Mouse (Mus musculus) right cerebral cortex, adult 18-20 months (tissue): Measurements from ENCODE around the gene Samd14.
A peak's percentile ranks its signal among the peaks of the same experiment; 100 is the strongest.

Source experiments
- DNase-seq: peaks from one replicate; pipeline ENCODE4 v3.0.0; 2022; ENCODE audit warnings: mixed read lengths

Samd14 gene

DNA sequence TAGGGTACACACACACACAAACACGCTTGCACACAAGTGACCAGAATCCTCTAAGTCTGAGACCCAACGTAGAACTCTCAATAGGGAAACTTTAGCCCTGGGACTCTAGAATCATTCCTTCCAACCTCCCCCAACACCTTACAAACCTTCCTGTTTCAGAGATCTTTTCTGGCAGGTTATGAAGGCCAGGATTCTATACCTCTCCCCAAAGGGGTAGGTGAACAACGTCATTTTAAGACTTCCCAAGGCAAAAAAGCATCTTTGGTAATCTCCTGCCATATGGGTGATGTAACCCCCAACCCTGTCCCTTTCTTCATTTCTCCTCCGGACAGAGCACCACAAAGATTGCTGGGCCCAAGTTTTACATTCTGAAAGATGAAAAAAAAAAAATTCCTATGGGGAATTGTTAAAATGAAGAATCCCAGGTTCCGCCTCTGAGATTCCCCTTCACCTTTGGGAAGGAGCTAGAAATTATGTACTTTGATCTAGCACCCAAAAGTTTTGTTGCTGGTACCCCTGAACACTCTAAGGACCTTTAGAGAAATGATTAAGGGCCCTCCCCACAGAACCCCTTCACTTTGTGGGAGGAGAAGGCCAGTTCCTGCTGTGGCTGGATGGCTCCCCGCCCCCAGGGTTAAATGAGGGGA, 19.5 kb upstream of the Samd14 start:
- DNase-seq = no peak

DNA sequence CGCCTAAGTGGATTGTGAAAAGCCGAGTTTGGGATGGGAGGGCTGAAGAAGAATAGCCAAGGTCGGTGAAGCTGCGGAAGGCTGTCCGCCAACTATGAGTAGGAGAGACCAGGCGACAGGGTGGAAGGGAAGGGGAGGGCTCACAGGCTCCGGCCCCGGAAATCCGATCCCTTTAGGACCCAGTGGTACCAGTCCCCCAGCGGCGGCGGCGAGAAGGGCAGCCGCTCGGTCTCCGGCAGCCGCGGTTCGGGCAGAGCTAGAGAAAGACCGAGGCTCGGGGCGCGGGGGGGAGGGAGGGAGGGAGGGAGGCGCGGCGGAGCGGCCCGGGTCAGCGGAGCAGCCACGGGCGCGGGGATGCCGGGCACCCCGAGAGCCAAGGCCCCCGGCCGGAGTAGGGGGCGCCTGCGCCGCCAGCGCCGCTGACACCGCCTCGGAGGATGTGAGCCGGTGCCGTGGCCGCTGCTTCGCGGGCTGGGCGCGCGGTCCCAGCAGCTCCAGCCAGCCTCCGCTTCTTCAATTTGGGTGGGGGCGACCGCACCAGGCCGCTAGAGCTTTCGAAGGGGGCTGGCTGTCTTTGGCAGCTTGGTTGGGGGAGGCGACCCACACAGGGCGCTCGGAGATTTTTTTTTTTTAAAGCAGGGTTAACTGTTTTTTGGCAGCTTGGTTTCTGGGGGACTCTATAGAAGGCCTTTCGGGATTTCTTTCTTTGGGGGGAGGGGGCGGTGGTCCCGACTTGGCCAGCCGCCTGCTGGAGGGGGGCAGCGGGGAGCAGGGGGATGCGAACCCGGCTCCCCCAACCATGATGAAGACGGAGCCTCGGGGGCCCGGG, 18.7 kb upstream of the Samd14 start, which contains the start of gene Ppp1r9b:
Ppp1r9b (plus strand) TSS at position 287 of the 829 bp plus-strand sequence.
- peak; percentile 94 for DNase-seq

DNA sequence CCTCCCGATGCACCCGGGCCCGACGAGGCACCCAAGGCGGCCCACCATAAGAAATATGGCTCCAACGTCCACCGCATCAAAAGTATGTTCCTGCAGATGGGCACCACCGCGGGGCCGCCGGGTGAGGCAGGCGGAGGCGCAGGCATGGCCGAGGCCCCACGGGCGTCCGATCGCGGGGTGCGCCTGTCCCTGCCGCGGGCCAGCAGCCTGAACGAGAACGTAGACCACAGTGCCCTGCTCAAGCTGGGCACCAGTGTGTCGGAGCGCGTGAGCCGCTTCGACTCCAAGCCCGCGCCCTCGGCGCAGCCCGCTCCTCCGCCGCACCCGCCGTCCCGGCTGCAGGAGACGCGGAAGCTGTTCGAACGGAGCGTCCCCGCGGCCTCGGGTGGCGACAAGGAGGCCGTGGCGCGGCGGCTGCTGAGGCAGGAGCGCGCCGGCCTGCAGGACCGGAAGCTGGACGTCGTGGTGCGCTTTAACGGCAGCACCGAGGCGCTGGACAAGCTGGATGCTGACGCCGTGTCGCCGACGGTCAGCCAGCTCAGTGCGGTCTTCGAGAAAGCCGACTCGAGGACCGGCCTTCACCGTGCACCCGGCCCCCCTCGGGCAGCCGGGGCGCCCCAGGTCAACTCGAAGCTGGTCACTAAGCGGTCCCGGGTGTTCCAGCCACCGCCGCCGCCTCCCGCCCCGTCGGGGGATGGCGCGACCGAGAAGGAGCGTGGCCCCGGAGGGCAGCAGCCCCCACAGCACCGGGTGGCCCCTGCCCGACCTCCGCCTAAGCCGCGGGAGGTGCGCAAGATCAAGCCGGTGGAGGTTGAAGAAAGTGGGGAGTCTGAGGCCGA, 17.8 kb upstream of the Samd14 start:
- no peak for DNase-seq

DNA sequence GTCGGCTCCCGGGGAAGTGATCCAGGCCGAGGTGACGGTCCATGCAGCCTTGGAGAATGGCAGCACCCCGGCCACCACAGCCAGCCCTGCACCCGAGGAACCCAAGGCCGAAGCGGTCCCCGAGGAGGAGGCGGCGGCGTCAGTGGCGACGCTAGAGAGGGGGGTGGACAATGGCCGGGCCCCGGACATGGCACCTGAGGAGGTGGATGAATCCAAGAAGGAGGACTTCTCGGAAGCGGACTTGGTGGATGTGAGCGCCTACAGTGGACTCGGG, 17.3 kb upstream of the Samd14 start:
- no peak for DNase-seq

DNA sequence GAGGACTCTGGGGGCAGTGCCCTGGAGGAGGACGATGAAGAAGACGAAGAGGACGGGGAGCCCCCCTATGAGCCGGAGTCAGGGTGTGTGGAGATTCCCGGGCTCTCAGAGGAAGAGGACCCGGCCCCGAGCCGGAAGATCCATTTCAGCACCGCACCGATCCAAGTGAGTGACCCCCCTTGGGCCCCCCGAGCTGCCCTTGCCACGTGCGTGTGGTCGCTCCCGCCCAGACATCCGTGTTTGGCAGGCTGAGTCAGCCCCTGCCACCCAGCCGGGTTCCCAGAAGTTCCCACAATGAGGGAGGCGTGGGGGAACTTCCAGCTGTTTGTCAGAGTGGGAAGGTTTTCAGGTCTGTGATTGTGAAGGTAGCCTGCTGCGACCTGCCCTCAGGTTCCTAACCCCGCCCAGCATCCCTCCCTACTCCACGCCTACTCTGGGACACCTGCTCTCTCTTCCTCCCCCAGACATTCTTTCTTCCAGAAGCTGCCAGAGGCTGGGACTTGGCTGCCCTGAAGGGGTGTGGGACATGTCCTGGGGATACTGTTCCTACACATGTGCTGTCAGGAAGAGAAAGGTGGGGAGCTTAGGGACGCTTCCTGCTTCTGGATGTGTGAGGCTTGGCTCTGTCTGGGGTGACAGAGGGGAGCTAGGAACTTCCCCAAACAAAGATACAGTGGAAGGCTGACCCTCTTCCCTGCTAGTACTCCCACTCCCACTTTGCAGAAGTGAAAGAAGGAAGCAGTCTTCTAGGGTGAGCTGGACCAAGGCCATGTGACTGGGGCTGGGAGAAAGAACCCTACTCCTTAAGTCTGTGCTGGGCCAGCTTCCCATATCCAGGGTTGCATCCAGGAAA, 16.7 kb upstream of the Samd14 start:
- DNase-seq = peak; percentile 70

DNA sequence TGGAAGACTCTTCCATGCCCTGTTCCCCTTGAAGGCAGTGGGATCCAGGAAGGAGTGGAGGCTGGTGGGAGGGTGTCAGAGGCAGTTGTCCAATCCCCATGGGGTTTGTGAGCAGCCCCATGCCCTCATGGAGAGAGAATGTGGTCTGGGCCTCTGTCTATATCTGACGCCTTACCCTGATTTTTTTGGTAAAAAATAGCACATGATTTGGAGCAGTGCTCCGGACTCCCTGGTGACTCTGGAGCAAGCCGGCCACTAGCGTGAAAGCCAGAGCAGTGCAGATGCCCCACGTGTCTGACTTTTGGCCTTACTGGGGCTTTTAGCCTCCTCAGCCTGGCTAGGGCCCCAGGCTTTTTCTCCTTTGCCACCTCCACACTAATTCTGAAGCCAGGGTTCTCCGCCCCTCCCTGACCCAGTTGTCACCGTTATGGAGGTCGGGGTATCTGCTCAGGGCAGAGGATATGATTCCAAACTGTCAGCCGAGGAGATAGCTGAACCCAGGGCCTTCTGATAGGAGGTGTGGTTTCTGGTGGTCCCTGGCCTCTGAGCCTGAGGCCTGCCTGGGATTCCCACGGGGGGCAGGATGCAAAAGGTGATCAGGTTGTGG, 15.4 kb upstream of the Samd14 start:
- DNase-seq = no peak

DNA sequence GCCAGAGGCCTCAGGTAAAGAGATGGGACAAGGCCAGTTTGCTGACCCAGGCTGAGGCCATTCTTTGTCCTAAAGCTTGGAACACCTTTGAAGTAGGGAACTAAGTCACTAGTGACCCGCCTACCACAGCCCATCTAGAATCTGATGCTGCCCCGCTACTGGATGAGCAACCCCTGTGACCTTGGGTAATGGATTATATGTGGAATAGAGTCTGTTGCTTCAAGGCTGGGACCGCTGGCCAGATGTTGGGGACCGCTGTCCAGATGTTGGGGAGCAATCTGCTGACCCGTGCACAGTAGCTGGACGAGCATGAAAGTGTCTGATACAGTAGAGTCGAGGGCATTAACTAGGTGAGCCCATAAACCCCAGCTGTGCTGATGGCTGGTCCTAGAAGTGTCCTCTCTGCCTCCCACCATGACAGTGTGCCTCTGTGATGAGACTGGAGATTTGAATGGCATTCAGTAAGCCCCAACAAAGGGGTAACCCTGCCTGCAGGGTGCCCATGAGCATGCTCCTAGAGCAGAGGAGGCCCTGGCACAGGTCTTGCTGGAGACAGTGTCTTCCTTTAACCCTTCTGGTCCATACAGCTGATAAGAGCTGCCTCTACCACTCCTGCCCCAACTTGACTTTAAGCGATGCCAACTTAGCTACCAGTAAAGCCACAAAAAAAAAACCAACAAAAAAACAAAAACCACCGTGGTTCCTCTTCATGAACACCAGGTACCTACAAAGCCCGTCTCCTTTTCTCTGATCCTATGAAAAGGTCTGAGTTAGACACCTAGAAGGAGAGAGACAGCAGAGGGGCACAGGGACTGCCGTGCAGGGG, 14.5 kb upstream of the Samd14 start:
- DNase-seq = no peak

DNA sequence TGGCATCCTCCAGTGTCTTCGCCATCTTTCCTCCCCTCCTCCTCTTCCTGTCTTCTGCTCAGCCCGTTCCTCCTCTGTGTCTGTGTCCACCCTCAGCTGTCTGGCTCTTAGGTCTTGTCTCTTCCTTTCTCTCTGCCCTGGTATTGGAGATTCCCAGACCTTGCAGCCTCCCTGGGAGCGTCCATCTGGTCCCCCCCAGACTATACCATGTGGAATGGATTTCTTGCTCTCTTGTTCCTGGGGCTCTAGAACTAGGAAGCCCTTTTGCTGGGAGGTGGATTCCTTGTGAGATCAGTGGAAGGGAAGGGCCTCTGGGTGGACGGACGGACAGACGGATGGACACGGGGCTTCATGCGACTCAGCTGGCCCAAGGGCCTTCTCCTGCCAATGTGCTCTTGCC, 13.6 kb upstream of the Samd14 start:
- DNase-seq = no peak

DNA sequence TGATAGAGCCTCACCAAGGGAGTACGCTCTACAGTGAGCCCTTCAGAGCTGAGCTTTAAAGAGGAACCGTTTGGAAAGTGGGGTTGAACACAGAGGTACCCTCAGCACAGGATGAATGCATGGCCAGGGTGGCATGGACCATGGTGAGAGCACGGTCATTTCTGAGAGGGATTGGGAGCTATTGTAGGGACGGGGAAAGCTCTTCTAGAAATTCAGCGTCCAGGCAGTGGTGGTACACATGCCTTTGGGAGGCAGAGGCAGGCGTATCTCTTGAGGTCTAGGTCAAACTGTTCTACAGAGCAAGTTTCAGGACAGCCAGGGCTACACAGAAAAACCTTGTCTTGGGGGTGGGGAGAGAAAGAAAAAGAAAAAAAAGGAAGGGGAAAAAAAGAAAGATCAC, 12.7 kb upstream of the Samd14 start:
- DNase-seq = no peak

DNA sequence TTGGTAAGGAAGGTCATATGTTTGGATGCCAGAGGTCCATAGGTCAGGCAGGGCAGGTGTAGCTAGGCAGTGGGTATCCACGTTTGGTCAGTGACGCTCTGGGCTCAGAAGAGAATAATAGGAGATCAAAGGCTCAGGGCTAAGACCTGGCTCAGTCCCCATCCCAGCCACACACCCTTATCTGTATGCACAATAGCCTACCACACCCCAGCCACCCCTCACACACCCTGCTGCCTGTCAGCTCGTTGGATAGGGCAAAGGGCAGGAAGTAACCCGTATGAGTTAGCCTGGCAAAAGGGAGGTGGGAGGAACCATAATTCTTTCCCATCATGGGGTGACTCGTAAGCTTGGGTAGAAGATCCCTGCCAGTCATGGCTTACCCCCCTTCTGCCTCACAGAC, 12.1 kb upstream of the Samd14 start:
- DNase-seq = no peak

DNA sequence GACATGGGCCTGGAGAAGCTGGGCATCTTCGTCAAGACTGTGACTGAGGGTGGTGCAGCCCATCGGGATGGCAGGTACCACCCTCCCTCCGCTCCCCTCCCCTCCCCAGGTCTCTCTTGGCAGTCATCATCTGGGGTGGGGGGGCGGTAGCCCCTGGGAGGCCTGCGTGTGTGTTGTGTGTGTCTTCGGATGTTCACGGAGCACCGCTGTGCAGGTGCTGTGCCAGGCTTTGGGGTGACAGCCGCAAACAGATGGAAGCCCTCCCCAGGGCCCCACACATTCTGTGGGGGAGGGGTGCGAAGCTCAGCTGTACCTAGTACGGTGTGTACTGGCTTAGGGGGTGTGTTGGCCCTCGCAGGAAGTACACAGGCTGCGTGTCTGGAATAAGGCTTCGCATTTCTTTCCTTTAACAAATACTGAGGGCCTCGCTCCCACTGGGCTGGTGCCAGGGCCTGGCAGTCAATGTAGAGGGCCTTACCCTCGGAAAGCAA, 11.6 kb upstream of the Samd14 start:
- peak; percentile 80 for DNase-seq

DNA sequence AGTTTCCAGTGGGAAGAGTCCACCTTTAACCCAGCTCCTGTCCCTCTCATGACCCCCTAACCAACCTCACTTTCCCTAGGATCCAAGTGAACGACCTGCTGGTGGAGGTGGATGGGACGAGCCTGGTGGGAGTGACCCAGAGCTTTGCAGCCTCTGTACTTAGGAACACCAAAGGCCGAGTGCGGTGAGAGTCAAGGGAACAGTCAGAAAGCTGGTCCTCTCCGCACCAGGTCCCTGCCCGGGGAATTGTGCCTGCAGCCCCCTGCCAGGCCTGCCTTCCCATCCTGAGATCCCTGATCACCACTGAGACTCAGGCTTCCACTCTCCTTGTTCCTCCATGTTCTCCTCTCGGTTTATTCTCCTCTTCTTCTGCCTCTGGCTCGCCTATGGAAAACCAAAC, 9.6 kb upstream of the Samd14 start:
- DNase-seq = no peak

DNA sequence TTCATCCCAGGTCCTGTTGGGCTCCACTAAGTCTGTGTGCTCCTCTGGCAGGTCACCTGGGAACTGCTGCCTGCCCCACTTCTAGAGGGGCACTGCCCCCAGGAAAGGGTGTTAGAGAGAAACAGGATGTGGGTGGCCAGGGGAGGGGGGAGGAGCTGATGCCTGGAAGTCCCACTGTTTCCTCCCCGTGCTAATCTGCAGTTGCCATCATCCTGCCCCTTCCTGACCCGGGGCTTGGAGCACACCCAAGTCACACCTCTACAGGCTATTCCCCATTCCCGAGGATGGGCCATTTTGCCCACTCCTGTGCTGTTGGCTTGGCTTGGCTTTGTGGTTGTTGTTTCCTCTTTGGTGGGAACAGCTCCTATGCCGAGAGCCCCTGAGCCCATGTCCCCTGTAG, 9.1 kb upstream of the Samd14 start:
- DNase-seq = no peak

DNA sequence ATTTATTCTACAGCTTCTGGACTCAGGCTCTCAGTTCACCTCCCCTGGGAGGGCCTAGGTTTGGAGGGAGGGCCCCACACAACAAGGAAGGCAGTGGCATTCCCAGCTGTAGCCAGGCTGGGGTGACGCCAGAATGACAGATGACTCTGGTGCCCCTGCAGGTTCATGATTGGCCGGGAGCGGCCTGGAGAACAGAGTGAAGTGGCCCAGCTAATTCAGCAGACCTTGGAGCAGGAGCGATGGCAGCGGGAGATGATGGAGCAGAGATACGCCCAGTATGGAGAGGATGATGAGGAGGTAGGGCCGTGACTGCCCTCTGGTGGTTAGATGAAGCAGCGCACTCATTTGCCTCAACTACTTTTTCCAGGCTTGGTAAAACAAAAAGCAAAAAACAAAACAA, 8.6 kb upstream of the Samd14 start:
- peak; percentile 66 for DNase-seq

DNA sequence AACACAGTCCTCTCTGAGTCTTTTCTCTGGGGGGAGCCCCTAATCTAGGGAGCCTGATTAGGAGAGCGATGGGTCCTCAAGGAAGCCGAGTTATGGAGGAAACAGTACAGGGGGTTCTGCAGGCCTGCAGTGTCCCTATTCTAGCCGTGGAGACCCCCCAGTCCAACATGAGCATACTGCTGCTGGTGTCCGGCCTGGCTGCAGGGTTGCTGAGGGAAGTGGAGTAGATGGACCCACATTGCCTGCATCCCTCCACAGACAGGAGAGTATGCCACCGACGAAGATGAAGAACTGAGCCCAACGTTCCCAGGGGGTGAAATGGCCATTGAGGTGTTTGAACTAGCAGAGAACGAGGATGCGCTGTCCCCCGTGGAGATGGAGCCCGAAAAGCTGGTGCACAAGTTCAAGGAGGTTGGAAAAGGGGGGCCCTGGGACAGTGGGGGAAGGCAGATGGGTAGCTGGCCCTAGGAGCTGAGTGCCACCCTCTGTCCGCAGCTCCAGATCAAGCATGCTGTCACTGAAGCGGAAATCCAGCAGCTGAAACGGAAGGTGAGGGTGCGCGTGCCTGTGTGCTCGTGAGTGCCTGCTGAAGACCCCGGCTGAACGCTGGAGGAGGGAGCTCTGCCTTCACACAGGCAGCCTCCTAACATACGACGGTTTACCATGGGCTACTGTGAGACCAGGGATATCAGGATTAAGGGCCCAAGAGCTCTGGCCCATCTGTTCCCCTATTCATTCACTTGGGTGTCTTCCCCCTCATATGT, 7.9 kb upstream of the Samd14 start:
- DNase-seq = no peak

DNA sequence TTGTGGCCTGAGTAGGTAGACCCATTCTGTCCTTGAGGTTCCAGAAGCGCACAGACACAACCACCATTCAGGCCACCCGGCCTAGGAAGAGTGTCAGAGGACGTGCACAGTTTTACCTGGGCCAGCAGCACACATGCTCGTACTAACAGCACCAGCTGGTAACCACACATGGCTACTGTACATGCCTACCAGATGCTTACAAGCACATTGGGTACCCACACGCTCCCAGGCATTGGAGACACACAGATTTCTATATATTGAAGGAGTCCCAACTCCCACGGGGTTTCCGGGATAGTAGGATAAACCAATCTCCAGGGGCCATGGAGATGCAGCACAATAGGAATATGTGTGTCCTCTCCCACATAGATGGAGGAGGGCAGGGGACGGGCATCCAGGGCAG, 7.0 kb upstream of the Samd14 start:
- no peak for DNase-seq

DNA sequence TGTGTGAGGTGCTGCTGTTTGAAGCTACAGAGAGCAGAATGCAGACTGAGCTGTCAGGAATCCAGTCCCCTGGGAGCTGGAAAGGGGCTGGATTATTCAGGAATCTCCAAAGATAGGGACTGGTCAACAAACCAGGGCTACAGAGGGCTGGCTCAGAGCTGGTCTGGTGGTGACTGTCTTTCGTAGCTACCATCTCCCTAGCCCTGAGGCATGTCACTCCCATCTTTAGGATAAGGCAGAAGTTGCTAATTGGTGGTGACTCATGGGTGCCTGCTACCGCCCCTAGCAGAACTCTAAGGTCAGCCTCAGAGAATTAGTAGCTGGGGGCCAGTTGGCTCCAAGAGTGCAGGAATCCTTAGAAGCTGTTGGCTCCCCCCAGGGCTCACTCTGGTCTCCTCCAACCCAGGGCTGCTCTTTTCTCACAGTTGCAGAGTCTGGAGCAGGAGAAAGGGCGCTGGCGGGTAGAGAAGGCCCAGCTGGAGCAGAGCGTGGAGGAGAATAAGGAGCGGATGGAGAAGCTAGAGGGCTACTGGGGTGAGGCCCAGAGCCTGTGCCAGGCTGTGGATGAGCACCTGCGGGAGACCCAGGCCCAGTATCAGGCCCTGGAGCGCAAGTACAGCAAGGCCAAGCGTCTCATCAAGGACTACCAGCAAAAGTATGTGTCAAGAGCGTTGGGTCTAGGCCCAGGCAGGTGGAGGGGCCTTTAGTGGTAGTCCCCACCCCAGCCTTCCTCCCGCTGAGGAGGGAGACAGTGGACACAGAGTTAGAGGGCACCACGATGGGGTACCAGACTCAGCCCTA, 5.3 kb upstream of the Samd14 start:
- DNase-seq = no peak

DNA sequence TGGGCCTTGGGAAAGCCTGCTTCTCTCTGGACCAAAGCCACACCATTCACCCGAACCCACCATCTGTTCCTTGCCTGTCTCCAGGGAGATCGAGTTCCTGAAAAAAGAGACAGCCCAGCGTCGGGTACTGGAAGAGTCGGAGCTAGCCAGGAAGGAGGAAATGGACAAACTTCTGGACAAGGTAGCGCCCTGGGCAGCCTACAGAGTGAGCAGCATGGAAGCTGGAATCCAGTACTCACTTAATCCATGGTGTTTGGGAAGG, 4.8 kb upstream of the Samd14 start:
- DNase-seq = no peak

DNA sequence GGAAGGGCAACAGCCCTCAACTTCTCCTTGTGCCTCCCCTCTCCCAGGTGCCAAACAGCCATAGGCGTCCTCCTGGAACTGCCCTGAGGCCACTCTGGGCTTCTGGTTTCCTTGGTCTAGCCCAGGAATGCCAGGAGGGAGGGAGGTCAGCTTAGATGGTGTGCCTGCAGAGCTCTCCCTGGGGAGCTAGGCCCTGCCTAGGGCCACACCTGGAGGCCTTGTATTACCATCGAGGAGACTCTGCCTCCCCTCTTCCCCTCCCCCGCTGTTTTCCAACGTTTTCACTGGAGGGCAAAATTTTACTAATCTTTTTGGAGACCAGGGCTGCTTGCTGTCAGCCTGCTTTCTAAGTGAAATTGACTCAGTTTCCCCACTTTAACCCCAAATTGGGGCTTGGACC, 3.6 kb upstream of the Samd14 start:
- no peak for DNase-seq
